Mouse (Mus musculus) layer of hippocampus, postnatal 25 days (tissue): ENCODE data around the gene Camta1. TPM values are rescaled to one million over a fixed set of nuclear protein-coding genes. Genes with fewer than 3 reads are reported as not detected.
A peak's percentile ranks its signal among the peaks of the same experiment; 100 is the strongest.

ENCODE experiments used
- DNase-seq, 2 experiments: peaks; one replicate each; pipeline ENCODE4 v3.0.0; 2022; ENCODE audit warnings: mixed read lengths in 2 of 2, low spot score in 1 of 2; ENCODE audit errors: extremely low spot score in 1 of 2
- total RNA-seq, 2 experiments: library from RNA; stranded (reverse); gene quantifications; 2 replicates each; pipeline ENCODE4 v1.2.3; 2021

Gene Camta1
- total RNA-seq, 2 experiments from 2014 or later = 244 to 251 TPM

GRCm38 (mm10) chr4:150980153-150980552 lies 881.5 kb downstream of the Camta1 start:
- DNase-seq = no peak

DNA sequence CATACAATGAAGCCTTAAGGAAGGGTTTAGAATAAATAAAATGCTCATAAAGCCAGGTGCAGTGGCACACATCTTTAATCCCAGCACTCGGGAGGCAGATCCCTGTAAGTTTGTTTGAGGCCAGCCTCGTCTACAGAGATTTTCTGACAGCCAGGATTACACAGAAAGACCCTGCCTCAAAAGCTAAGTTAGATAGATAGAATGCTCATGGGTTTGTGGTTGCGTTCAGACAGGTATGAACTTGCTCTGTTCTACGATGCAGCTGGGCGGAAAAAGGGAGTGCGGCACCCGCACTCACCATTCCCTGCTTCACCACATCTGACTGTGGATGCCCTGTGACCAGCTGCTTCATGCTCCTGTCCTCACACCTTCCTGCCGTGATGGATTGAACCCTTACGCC lies 882.2 kb downstream of the Camta1 start:
- DNase-seq = no peak

GRCm38 (mm10) chr4:150978156-150978910 lies 883.3 kb downstream of the Camta1 start:
- DNase-seq = no peak

- DNase-seq = no peak
Measured at GRCm38 (mm10) chr4:150975145-150975544, 886.5 kb downstream of the Camta1 start.

GRCm38 (mm10) chr4:150973264-150973663 lies 888.4 kb downstream of the Camta1 start:
- DNase-seq = no peak

- DNase-seq = no peak
Measured at GRCm38 (mm10) chr4:150968956-150969355, 892.7 kb downstream of the Camta1 start.

DNA sequence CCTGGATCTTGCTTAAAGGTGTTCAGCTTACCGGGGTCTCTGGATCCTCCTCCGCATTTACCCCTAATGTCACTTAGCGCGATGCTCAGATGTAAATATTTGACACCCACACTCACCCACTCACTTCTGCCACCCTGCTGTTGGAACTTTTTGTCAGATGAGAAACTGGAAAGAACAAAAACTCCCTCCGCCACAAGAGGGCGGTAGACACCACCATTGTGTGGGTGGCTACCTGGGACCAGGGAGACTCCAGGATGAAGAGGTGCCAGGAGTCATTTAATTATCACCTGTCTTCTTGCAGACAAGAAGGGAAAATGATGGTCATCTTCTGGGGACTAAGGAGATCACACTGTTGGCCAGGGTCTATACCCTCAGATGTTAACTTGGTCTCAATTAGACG lies 895.1 kb downstream of the Camta1 start:
- peak; percentile 65 to 82 for DNase-seq

DNA sequence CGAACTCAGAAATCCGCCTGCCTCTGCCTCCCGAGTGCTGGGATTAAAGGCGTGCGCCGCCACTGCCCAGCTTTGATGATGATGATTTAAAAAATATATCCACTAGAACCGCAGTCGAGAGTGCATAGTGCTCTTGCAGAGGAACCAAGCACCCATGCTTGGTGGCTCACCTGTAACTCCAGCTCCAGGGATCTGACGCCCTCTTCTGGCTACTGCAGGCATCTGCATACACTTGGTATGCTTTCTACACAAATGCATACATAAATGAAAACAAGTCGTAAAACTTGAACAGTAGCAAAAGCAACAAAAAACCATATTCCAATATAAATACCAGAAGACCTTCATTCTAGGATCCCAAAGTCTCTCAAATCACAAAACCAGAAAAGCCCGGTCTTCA lies 896.1 kb downstream of the Camta1 start:
- DNase-seq = no peak

- DNase-seq = peak; percentile 85 to 98
Measured at GRCm38 (mm10) chr4:150964635-150965554, 896.8 kb downstream of the Camta1 start.

GRCm38 (mm10) chr4:150963711-150964110 lies 898.0 kb downstream of the Camta1 start:
- DNase-seq = no peak

GRCm38 (mm10) chr4:150962231-150962630 lies 899.4 kb downstream of the Camta1 start:
- DNase-seq = no peak

DNA sequence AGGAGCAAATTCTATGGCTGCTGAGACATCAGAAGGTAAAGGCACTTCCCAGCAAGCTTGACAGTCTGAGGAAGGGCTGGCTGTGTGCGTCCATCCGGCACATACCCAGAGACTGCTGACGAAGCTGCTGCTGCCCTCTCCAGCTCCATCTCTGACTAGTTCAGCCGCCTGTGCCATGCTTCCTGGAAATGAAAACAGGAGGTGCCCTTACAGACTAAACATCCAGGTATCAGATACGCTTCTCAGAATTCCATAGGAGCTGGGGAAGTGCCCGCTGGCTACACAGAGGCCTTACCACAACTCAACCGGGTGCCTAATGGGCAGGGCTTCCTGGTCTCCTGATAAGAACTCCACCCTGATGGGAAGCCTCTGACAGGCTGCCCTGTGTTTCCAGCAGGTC lies 903.1 kb downstream of the Camta1 start:
- no peak for DNase-seq

DNA sequence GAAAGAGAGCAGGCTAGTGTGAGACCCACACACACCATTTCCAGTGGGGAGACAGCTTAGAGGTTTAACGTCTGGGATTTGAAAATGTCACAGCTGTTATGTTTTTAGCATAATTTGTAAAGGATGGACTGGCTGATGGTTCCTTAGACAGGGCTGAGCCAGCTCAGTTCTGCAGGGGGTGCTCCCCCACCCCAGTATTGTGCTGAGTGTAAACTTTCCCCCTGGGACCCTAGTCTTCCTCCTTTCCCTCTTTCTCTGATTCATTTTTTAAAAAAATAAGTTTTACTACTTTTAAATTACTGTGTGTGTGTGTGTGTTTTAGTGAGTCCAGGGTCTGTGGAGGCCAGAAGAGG lies 904.6 kb downstream of the Camta1 start:
- DNase-seq = no peak

DNA sequence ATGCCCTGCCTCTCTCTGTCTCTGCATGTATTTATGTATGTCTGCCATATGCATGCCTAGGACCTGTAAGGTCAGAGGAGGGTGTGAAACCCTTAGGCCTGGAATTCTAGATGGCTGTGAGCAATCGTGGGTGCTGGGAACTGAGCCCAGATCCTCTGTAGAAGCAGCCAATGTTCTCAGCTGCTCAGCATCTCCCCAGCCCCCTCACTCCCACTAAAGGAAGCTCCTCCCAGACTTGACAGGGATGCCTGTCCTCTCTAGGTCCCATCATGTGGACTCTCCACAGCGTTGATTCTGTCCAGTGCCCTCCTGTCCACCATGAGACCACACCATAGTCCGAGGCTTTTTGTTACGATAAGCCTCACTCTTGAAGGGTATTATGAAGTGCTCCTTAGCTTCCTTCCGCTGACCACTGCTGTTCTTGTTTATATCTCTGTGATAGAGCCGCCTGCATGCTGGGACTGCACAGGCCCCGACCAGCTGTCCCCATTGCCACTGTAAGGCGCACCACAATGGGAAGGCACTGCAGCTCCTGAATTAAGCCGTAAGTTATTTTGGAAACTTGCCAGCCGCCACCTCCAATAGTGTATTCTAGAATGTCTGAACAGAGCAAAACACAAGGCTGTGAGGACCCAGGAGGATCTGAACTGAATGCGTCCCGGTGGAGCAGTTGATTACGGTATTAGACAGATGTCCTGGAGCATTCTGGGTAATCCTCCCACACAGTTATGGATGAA lies 905.1 kb downstream of the Camta1 start:
- DNase-seq = peak in 1 of 2 experiments; percentile 21

DNA sequence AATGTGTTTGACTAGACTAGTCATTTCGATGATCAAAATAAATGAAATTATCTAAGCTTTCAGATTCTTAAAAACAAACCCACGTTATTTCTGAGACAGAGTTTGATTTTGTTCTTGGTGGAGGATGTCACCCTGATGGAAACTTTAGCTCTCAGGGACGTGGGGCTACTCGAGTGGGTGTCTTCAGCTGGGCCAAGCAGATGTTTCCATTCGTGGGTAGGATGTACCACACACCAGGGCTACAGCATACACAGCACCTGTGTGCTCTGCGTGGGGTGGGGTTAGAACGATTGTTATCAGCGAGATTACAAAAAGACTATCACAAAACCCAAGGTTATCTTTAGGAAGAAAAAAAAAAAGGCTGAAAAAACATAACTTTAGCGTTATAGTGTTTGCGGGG lies 910.7 kb downstream of the Camta1 start:
- DNase-seq = no peak

GRCm38 (mm10) chr4:150944707-150945106 lies 917.0 kb downstream of the Camta1 start:
- no peak for DNase-seq

DNA sequence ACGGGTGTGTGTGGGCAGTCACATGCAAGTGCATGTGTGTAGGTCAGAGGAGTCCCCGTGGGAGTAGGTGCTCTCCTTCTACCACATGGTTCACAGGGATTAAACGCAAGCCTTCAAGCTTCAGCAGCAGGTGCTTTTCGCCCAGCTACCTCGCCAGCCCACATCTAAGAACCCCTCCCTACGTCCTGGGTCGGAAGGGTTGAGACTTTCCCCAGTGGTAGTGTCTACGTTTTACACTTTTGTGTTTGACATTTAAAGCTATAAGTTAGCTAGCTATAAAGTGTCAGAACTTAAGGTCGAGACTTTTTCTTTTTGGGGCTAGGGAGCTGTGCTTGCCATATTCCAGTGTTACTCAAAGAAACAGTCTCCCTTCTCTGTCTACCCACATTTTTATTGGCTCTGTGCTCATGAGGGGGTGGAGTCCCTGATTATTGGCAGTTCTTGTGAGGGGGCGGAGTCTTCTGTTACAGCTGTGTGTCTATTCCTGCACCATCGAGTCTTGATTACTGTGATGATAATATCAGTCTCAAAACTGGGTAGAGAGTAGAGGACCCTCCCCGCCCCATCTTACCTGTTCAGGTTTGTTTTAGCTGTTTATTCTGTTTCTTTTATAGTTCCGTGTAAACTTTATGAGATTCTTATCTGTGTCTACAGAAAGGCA lies 921.6 kb downstream of the Camta1 start:
- DNase-seq = no peak

DNA sequence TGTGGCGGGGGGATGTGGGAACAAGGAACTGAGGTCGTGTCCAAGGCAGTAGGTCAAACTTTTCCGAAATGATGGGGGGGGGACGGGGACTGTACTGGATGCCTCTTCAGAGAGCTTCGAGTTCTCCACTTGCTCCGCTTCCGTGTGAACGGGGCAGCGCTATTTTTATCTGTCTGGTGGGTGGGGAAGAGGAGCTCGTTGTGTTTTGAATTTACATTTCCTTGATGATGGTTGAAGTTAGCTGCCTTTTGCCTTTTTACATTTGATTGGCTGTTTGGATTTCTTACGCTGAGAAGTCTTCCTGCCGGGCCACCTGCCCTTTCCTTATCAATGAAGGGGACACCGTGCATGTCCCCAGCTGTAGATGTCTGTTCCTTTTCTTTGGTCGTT lies 923.6 kb downstream of the Camta1 start:
- DNase-seq = no peak

DNA sequence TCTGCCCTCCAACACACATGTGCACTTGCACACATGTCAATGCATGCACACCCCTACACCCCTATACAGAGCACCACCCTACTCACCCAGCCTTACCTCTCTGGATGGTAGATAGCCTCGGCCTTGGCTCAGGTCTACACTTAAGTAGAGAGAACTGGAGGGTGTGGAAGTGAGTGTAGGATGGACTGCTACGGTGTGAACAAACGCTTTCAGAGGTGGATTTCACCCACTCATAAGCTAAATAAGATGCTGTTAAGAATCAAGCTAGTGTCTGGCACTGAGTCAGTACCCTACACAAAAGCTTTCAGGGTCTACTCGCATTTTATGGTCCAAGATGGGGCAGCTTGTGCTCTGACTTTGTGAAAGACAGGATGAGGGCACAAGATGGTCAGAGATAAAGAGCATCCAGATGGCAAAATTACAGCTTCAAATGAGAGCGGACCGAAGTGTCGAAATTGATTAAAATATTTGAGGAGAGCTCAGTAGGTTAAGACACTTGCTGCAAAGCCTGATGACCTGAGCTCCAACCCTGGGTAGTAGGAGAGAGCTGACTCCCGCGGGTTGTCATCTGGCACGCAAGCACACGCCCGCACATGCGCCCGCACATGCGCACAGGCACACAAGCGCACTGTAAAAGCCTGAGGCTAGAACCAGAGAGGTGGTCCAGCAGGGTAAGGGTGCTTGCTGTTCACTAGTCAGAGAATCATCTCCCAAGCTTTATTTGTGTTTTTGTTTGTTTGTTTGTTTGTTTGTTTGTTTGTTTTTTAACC lies 924.2 kb downstream of the Camta1 start:
- peak in 1 of 2 experiments; percentile 40 for DNase-seq

- no peak for DNase-seq
Measured at GRCm38 (mm10) chr4:150933503-150933902, 928.2 kb downstream of the Camta1 start.
